In the genomic region with DNA sequence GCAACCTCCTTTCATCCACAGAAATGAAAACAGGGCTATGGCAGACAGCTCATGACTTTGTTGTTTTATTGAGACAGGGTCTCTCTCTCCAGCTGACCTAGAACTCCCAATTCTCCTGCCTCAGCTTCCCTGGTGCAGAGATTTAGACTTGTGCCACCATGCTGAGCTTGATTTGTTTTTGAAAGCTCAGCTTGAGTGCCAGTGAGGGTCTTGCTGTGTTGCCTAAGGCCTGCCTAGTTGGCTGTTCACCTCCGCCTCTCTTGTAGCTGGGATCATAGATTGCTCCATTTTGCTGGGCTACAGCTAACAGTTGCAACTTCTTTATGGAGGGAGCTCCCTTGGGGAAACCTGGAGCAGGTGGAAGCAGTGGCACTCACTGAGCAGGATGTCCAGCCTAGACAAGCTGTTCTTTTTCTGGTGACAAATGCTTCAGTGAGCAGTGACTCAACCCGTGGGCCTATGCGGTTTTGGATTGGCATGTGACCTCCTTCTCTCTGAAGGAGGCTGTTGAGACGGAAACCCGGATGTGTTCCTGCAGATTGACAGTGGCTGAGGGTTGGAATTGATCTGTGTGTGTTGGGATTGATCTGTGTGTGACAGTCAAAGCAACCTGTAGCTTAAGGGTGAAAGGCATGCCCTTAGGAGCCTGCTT, we compare ENCODE assay signal across 9 mouse cellular contexts.
DNase-seq lines count a peak whose midpoint lies in the region; ATAC-seq and TF ChIP-seq lines count a peak whose summit lies in the region.
"Had no signal": no experiment of that assay in that cellular context is flagged by ENCODE, and none has a peak within 500 bp of the region (broad histone marks: within the 10 kb centered on the region; RNA-seq: fewer than 3 reads in every experiment).

No protein-coding gene starts in this region.

- TF ChIP-seq CTCF in CH12.LX (conservative IDR thresholded peaks at IDR 0.05 in 1 of 2, IDR thresholded peaks at IDR 0.05 in 1 of 2; ENCODE audit: low read depth in 2 of 2, low read length in 2 of 2): no peak

- TF ChIP-seq EP300 in CH12.LX (IDR thresholded peaks at IDR 0.05; ENCODE audit: low read length): no peak

- TF ChIP-seq POLR2A in CH12.LX (IDR thresholded peaks at IDR 0.05; ENCODE audit: low read depth, low read length): no peak

- H3K27ac ChIP-seq in kidney, embryonic 15.5 days: no peak overlapping the region
- no peak overlapping the region for H3K27ac ChIP-seq in kidney, embryonic 14.5 days (ENCODE audit: low read depth, low read length)
- no peak overlapping the region for H3K27ac ChIP-seq in CH12.LX (ENCODE audit: insufficient read depth, low read depth)
- H3K27ac ChIP-seq in hindbrain, embryonic 13.5 days: no peak overlapping the region

- no peak for TF ChIP-seq RAD21 in CH12.LX (IDR thresholded peaks at IDR 0.05; ENCODE audit: low read depth, low read length)

- H3K36me3 ChIP-seq in kidney, embryonic 15.5 days: no peaks in the 10 kb centered on the region
- H3K36me3 ChIP-seq in kidney, embryonic 14.5 days (ENCODE audit: control insufficient read depth, insufficient read depth, low read length): no peaks in the 10 kb centered on the region
- no peaks in the 10 kb centered on the region for H3K36me3 ChIP-seq in CH12.LX (replicated peaks in 1 of 2; ENCODE audit: control insufficient read depth in 1 of 2, insufficient read depth in 1 of 2, low read length in 1 of 2)
- no peaks in the 10 kb centered on the region for H3K36me3 ChIP-seq in hindbrain, embryonic 13.5 days

- peak; percentile 68 for ATAC-seq in kidney, embryonic 15.5 days (replicated peaks; ENCODE audit: low FRiP score)
- ATAC-seq in kidney, embryonic 14.5 days (ENCODE audit: low FRiP score, low TSS enrichment): no peak
- peak; percentile 18; the same call in 1 of the 2 replicates for ATAC-seq in hindbrain, embryonic 13.5 days (ENCODE audit: low FRiP score)

- DNase-seq in CH12.LX (ENCODE audit: extremely low read depth): peak; percentile 53
- peak; percentile 14 to 31 for DNase-seq in cerebellum, postnatal 10 days
- peak; percentile 50 for DNase-seq in retina, postnatal 1 day
- DNase-seq in thymus, postnatal 25 days: no peak
- no peak for DNase-seq in layer of hippocampus, postnatal 10 days (ENCODE audit: low spot score in 2 of 2)

- H3K27me3 ChIP-seq in kidney, embryonic 15.5 days: no peaks in the 10 kb centered on the region
- no peaks in the 10 kb centered on the region for H3K27me3 ChIP-seq in kidney, embryonic 14.5 days (ENCODE audit: control insufficient read depth, insufficient read depth, low read length)
- H3K27me3 ChIP-seq in CH12.LX (replicated peaks): no peaks in the 10 kb centered on the region
- peaks cover 8% of the 10 kb centered on the region; the same call in 1 of the 2 replicates for H3K27me3 ChIP-seq in hindbrain, embryonic 13.5 days

- no peaks in the 10 kb centered on the region for H3K9me3 ChIP-seq in kidney, embryonic 15.5 days (replicated peaks)
- H3K9me3 ChIP-seq in kidney, embryonic 14.5 days (ENCODE audit: control insufficient read depth, low read length): no peaks in the 10 kb centered on the region
- H3K9me3 ChIP-seq in CH12.LX (replicated peaks; ENCODE audit: low read length): peaks cover 2% of the 10 kb centered on the region
- H3K9me3 ChIP-seq in hindbrain, embryonic 13.5 days: no peaks in the 10 kb centered on the region

- dilution Hi-C loops in CH12.LX (cut with MboI; ENCODE audit: extremely low pct_ligation_motif_present, extremely low pct_unique_long_range_greater_than_20kb, low sequenced_read_pairs): no loop called here

- in situ Hi-C loops in CH12.LX (cut with MboI; ENCODE audit: low pct_ligation_motif_present, low pct_unique_long_range_greater_than_20kb, low sequenced_read_pairs): no loop called here

- WGBS in kidney, embryonic 15.5 days: 35% methylated on average over 5 of the region's 5 CpGs
- 34% methylated on average over 5 of the region's 5 CpGs for WGBS in kidney, embryonic 14.5 days
- WGBS in hindbrain, embryonic 13.5 days: 37% methylated on average over 5 of the region's 5 CpGs

- peaks cover 12% of the 10 kb centered on the region for H3K4me1 ChIP-seq in kidney, embryonic 15.5 days
- H3K4me1 ChIP-seq in kidney, embryonic 14.5 days (ENCODE audit: control insufficient read depth, insufficient read depth, low read length): no peaks in the 10 kb centered on the region
- peaks cover 5 to 9% of the 10 kb centered on the region in 2 experiments; a peak in 3 of 4 replicates for H3K4me1 ChIP-seq in CH12.LX (ENCODE audit: control insufficient read depth in 1 of 2, insufficient read depth in 2 of 2)
- peaks cover 12% of the 10 kb centered on the region; the same call in 1 of the 2 replicates for H3K4me1 ChIP-seq in hindbrain, embryonic 13.5 days (replicated peaks)

- H3K4me2 ChIP-seq in kidney, embryonic 15.5 days: peak overlapping the region; percentile 95
- H3K4me2 ChIP-seq in kidney, embryonic 14.5 days (replicated peaks; ENCODE audit: low read depth, low read length): no peak overlapping the region
- H3K4me2 ChIP-seq in CH12.LX (ENCODE audit: insufficient read depth, low read depth, poor library complexity, severe bottlenecking): no peak overlapping the region
- H3K4me2 ChIP-seq in hindbrain, embryonic 13.5 days: peak overlapping the region; percentile 76

- no peak overlapping the region for H3K9ac ChIP-seq in kidney, embryonic 15.5 days
- H3K9ac ChIP-seq in kidney, embryonic 14.5 days (ENCODE audit: low read depth, low read length): no peak overlapping the region
- no peak overlapping the region for H3K9ac ChIP-seq in CH12.LX (ENCODE audit: insufficient read depth, low read depth)
- H3K9ac ChIP-seq in hindbrain, embryonic 13.5 days: no peak overlapping the region

- no peak overlapping the region for H3K4me3 ChIP-seq in kidney, embryonic 15.5 days (replicated peaks)
- no peak overlapping the region for H3K4me3 ChIP-seq in kidney, embryonic 14.5 days (ENCODE audit: low read length)
- no peak overlapping the region for H3K4me3 ChIP-seq in CH12.LX (replicated peaks in 1 of 3; ENCODE audit: low read depth in 2 of 3, low read length in 2 of 3, poor library complexity in 1 of 3)
- H3K4me3 ChIP-seq in hindbrain, embryonic 13.5 days: no peak overlapping the region
- H3K4me3 ChIP-seq: myocyte had no signal

- H3K79me2 ChIP-seq in CH12.LX (replicated peaks; ENCODE audit: control insufficient read depth, extremely low read depth, insufficient read depth, poor library complexity, severe bottlenecking): no peaks in the 10 kb centered on the region

TF ChIP-seq in CH12.LX, 34 proteins besides CTCF, POLR2A, EP300 and RAD21:
- no peak for TF ChIP-seq HCFC1 (IDR thresholded peaks at IDR 0.05; ENCODE audit: low read depth, low read length)
- no peak for TF ChIP-seq USF2 (conservative IDR thresholded peaks at IDR 0.05; ENCODE audit: low read depth, low read length)
- peak; percentile 67 for TF ChIP-seq BHLHE40 (IDR thresholded peaks at IDR 0.05; ENCODE audit: low read depth, low read length)
- TF ChIP-seq ELF1 (IDR thresholded peaks at IDR 0.05; ENCODE audit: low read depth, low read length): no peak
- TF ChIP-seq MAFK (IDR thresholded peaks at IDR 0.05; ENCODE audit: insufficient replicate concordance, low read length): no peak

Comparison
In these comparisons a context has a peak if more than half of its experiments do, and no peak if none do; other contexts are left out.
1. H3K4me2 ChIP-seq: peak in kidney, embryonic 15.5 days (single experiment) and hindbrain, embryonic 13.5 days (single experiment); none in kidney, embryonic 14.5 days (single experiment) and CH12.LX (single experiment).
2. DNase-seq: peak in CH12.LX (single experiment), cerebellum, postnatal 10 days (2 of 2) and retina, postnatal 1 day (single experiment); none in thymus, postnatal 25 days (single experiment) and layer of hippocampus, postnatal 10 days (0 of 2).